Mouse (Mus musculus) heart, postnatal 0 days (tissue): Measurements from ENCODE around the gene Mip. TPM values are rescaled to one million over a fixed set of nuclear protein-coding genes. Genes with fewer than 3 reads are reported as not detected.
"Not testable (repeated sequence)": the region's sequence is repeated elsewhere in the genome, so short reads cannot be mapped to it uniquely, and the experiment has no call there.

Source experiments
- ATAC-seq: fragments of 200-750 bp; cut with Nextera tagmentation; 2 replicates; pipeline ENCODE4 v1.8.0; 2017; ENCODE audit warnings: low read depth, moderate number of reproducible peaks, moderate library complexity; ENCODE audit not compliant: insufficient read depth
- DNase-seq: peaks from one replicate; pipeline ENCODE4 v3.0.0-alpha.2; 2016; ENCODE audit warnings: low spot score
- H3K27ac ChIP-seq: fragments of 300-500 bp; sonication (generic); 2 replicates; pipeline ENCODE4 v1.5.1; 2014; ENCODE audit warnings: low read depth, mild to moderate bottlenecking
- H3K27me3 ChIP-seq: fragments of 300-500 bp; sonication (generic); 2 replicates; pipeline ENCODE4 v1.6.1; 2014; ENCODE audit warnings: low read length, mixed read lengths; ENCODE audit not compliant: control insufficient read depth, insufficient read depth
- H3K36me3 ChIP-seq: fragments of 300-500 bp; sonication (generic); replicated peaks from 2 replicates; pipeline ENCODE4 v1.6.1; 2014; ENCODE audit warnings: low read length, mixed read lengths; ENCODE audit not compliant: control insufficient read depth, insufficient read depth
- H3K4me1 ChIP-seq: fragments of 300-500 bp; sonication (generic); 2 replicates; pipeline ENCODE4 v1.6.1; 2014; ENCODE audit warnings: antibody characterized with exemption; ENCODE audit not compliant: control insufficient read depth, insufficient read depth
- H3K4me2 ChIP-seq: fragments of 300-500 bp; sonication (generic); 2 replicates; pipeline ENCODE4 v1.6.1; 2014; ENCODE audit warnings: low read depth, mild to moderate bottlenecking, low read length, moderate library complexity
- H3K4me3 ChIP-seq: fragments of 300-500 bp; sonication (generic); 2 replicates; pipeline ENCODE4 v1.5.1; 2014; ENCODE audit warnings: low read depth, low read length
- H3K9ac ChIP-seq: fragments of 300-500 bp; sonication (generic); replicated peaks from 2 replicates; pipeline ENCODE4 v1.6.1; 2014; ENCODE audit warnings: low read depth, low read length, mixed read lengths
- H3K9me3 ChIP-seq: fragments of 300-500 bp; sonication (generic); replicated peaks from 2 replicates; pipeline ENCODE4 v1.6.1; 2016; ENCODE audit warnings: low read length; ENCODE audit not compliant: control insufficient read depth
- CTCF ChIP-seq: IDR thresholded peaks from 2 replicates; pipeline ENCODE4 v1.5.1; 2016; ENCODE audit warnings: antibody characterized with exemption, control low read depth, low read depth
- EP300 ChIP-seq: IDR thresholded peaks from 2 replicates; pipeline ENCODE4 v1.6.1; 2016; ENCODE audit warnings: antibody characterized with exemption, low read depth
- WGBS: fragments of 180-500 bp; shearing (Covaris S2); extraction: QIAGEN DNeasy Blood & Tissue Kit; methylation state at CpG from one replicate; pipeline ENCODE4 v1.1.7; 2014; 5-methylcytosine and 5-hydroxymethylcytosine counted together
- polyA plus RNA-seq: library from polyadenylated mRNA; unstranded; fragments of >200 nt; fragmentation: Nextera tagmentation; extraction: Ambion mirVana; gene quantifications from 2 replicates; pipeline ENCODE4 v1.2.1, GENCODE M21; 2015
- total RNA-seq: library from RNA; depleted of rRNA; stranded (reverse); fragments of >200 nt; gene quantifications from 2 replicates; pipeline ENCODE4 v1.2.3, GENCODE M21; 2014; ENCODE audit warnings: low replicate concordance

The Mip gene
- total and polyA plus RNA-seq, 2 experiments from 2014 or later, result not detected

GRCm38 (mm10) chr10:128185277-128185940, 40.2 kb upstream of the Mip start:
- no peak for DNase-seq
- TF ChIP-seq EP300, result no peak
- TF ChIP-seq CTCF, result no peak
- H3K4me3 ChIP-seq, result no peak overlapping the region
- H3K4me2 ChIP-seq, result no peak overlapping the region
- WGBS, result 78% methylated on average over 6 of the region's 6 CpGs
- no peak overlapping the region for H3K27ac ChIP-seq
- H3K9ac ChIP-seq, result no peak overlapping the region
- 0 out of 2 replicates have a peak, but pooled peaks have one; percentile 12 for ATAC-seq
- H3K36me3 ChIP-seq, result no peaks in the 10 kb centered on the region
- no peaks in the 10 kb centered on the region for H3K9me3 ChIP-seq
- H3K27me3 ChIP-seq, result no peaks in the 10 kb centered on the region
- H3K4me1 ChIP-seq, result no peaks in the 10 kb centered on the region

GRCm38 (mm10) chr10:128185959-128186358, 39.7 kb upstream of the Mip start:
- Histone ChIP-seq H3K27me3 (no peaks in the 10 kb centered on the region), H3K4me2 (no peak overlapping the region), H3K9me3 (no peaks in the 10 kb centered on the region), H3K4me1 (no peaks in the 10 kb centered on the region), H3K4me3 (no peak overlapping the region), H3K9ac (no peak overlapping the region), H3K36me3 (no peaks in the 10 kb centered on the region), H3K27ac (no peak overlapping the region)
- DNase-seq (peak; percentile 89), ATAC-seq (peak; percentile 71)
- 44% methylated on average over 2 of the region's 2 CpGs for WGBS
- TF ChIP-seq CTCF, result peak; percentile 97
- no peak for TF ChIP-seq EP300

- DNase-seq (no peak), ATAC-seq (no peak)
- no peaks in the 10 kb centered on the region for H3K9me3 ChIP-seq
- 48% methylated on average over 5 of the region's 5 CpGs for WGBS
- no peak overlapping the region for H3K4me2 ChIP-seq
- H3K27ac ChIP-seq, result no peak overlapping the region
- no peaks in the 10 kb centered on the region for H3K4me1 ChIP-seq
- H3K9ac ChIP-seq, result no peak overlapping the region
- H3K4me3 ChIP-seq, result no peak overlapping the region
- TF ChIP-seq EP300 (no peak), CTCF (no peak)
- no peaks in the 10 kb centered on the region for H3K36me3 ChIP-seq
- H3K27me3 ChIP-seq, result no peaks in the 10 kb centered on the region
Measured at GRCm38 (mm10) chr10:128187181-128187605, 38.4 kb upstream of the Mip start.

- no peak overlapping the region for H3K4me2 ChIP-seq
- no peaks in the 10 kb centered on the region for H3K36me3 ChIP-seq
- TF ChIP-seq EP300, result no peak
- peak; percentile 79 for TF ChIP-seq CTCF
- ATAC-seq, result no peak
- no peak overlapping the region for H3K9ac ChIP-seq
- DNase-seq, result peak; percentile 65
- no peak overlapping the region for H3K27ac ChIP-seq
- H3K4me3 ChIP-seq, result no peak overlapping the region
- no peaks in the 10 kb centered on the region for H3K9me3 ChIP-seq
- H3K4me1 ChIP-seq, result no peaks in the 10 kb centered on the region
- no peaks in the 10 kb centered on the region for H3K27me3 ChIP-seq
- WGBS, result 48% methylated on average over 2 of the region's 2 CpGs
Measured at GRCm38 (mm10) chr10:128188242-128188877, 37.3 kb upstream of the Mip start.

- no peak for DNase-seq
- Histone ChIP-seq H3K36me3 (no peaks in the 10 kb centered on the region), H3K4me2 (no peak overlapping the region), H3K27ac (no peak overlapping the region), H3K4me1 (peaks cover 6% of the 10 kb centered on the region; the same call in 1 of the 2 replicates), H3K9ac (no peak overlapping the region), H3K4me3 (no peak overlapping the region), H3K9me3 (no peaks in the 10 kb centered on the region), H3K27me3 (peaks cover 9% of the 10 kb centered on the region)
- TF ChIP-seq EP300 (no peak), CTCF (no peak)
- ATAC-seq, result no peak
- 44% methylated on average over 2 of the region's 2 CpGs for whole genome bisulfite sequencing
Measured at GRCm38 (mm10) chr10:128191472-128191871, 34.2 kb upstream of the Mip start.

GRCm38 (mm10) chr10:128192030-128192766, 33.4 kb upstream of the Mip start:
- not testable (repeated sequence) for DNase-seq, H3K27ac ChIP-seq, ATAC-seq, H3K4me3 ChIP-seq, H3K27me3 ChIP-seq, H3K4me1 ChIP-seq, H3K9ac ChIP-seq, H3K36me3 ChIP-seq, H3K9me3 ChIP-seq, H3K4me2 ChIP-seq
- WGBS, result 92% methylated on average over 3 of the region's 3 CpGs
